Mouse (Mus musculus) megakaryocyte, embryonic 14.5 days (primary cell): ENCODE measurements at regions not wholly inside any gene's neighbourhood (a gene's known extent, or its start where the extent isn't known, plus 50 kb on each side); places are given as distances from the start of the nearest gene placed in this dataset.

ENCODE experiments used
- FLI1 ChIP-seq: IDR thresholded peaks from 2 replicates; pipeline ENCODE4 v1.6.1; 2012; ENCODE audit warnings: low read length, inconsistent platforms, mixed read lengths
- GATA1 ChIP-seq: IDR thresholded peaks from 3 replicates; pipeline ENCODE4 v1.6.1; 2012; ENCODE audit warnings: mixed read lengths, low read length, inconsistent platforms, borderline replicate concordance

DNA sequence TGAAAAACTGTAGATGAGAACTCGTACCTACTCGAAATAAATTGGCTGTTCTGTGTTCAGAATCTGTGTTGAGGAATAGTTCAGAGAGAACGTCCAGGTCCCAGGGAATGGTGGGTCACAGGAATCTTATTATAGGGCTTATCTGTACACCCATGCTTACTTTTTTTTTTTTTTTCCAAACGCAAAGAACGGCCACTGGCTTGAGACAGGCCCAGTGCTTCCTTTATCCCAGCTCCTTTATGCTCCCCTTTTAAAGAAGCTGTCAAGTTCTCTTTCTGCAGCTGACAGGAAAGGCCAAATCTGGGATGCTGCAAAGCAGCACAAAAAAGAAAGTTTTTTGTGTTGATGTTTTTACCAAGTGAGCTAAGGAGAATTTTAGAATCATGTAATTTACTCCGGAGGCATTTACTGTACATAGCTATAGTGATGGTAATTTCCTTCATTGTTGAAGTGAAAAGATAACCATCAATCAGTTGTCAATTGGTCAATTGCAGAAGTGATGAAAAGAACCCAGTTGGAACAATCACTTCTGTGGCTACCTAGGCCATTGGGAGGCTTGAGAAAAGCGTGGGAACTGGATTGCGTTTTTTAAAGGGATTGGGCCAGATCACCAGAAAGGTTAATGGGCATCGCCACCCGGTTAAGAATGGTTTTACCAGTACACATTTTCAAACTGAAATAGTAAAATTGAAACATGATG lies 91.2 kb upstream of the Sox2 start:
- TF ChIP-seq GATA1 (no peak), FLI1 (no peak)
